Mouse (Mus musculus): Measurements from ENCODE around the gene St8sia4. TPM values are rescaled to one million over a fixed set of nuclear protein-coding genes. Genes with fewer than 3 reads are reported as not detected.

The St8sia4 gene
- polyA plus RNA-seq, 1 experiment, result 0.31 TPM

DNA sequence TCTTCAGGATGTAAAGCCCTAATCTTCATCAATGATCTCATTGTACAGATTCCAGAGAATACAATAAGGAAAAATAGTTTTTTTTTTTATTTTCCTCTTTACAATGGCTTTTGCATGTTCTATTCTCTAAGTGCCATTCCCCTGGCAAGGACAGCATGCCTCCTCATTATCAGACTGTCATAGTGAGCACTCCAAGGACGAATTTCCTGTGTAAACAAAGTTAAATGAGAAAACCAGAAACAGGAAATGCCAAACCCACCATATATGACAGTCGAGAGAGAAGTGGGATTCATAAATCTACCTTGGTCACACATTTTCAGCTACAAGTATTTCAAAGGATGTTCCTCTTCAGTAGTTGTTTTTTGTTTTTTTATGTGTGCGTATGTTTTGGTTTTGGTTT lies 49.2 kb downstream of the St8sia4 start:
- H3K9ac ChIP-seq (ENCODE audit: low read depth, poor library complexity, severe bottlenecking), result no peak overlapping the region

GRCm38 (mm10) chr1:95610017-95610416 lies 57.4 kb downstream of the St8sia4 start:
- Histone ChIP-seq H3K27me3 (ENCODE audit: control insufficient read depth, insufficient read depth, low read length, poor library complexity, severe bottlenecking) (no peaks in the 10 kb centered on the region), H3K4me1 (ENCODE audit: control insufficient read depth, insufficient read depth, low read length) (no peaks in the 10 kb centered on the region), H3K9ac (ENCODE audit: low read depth, poor library complexity, severe bottlenecking) (no peak overlapping the region), H3K36me3 (ENCODE audit: control insufficient read depth, insufficient read depth, low read length, poor library complexity, severe bottlenecking) (no peaks in the 10 kb centered on the region), H3K9me3 (replicated peaks; ENCODE audit: control insufficient read depth, insufficient read depth, low read length, poor library complexity, severe bottlenecking) (no peaks in the 10 kb centered on the region), H3K4me3 (ENCODE audit: low read depth, low read length) (no peak overlapping the region), H3K27ac (ENCODE audit: insufficient read depth, low read length) (no peak overlapping the region)
- TF ChIP-seq POLR2A (IDR thresholded peaks at IDR 0.05; ENCODE audit: insufficient read depth, low read length), result no peak
- TF ChIP-seq EP300 (IDR thresholded peaks at IDR 0.05; ENCODE audit: insufficient read depth, low read depth, low read length), result no peak
- TF ChIP-seq CTCF (IDR thresholded peaks at IDR 0.05; ENCODE audit: low read depth, low read length), result no peak

More for the DNA sequence above, 49.2 kb downstream of the St8sia4 start:
- H3K4me1 ChIP-seq (ENCODE audit: control insufficient read depth, insufficient read depth, low read length), result no peaks in the 10 kb centered on the region
- H3K4me3 ChIP-seq (ENCODE audit: low read depth, low read length), result no peak overlapping the region
- TF ChIP-seq EP300 (IDR thresholded peaks at IDR 0.05; ENCODE audit: insufficient read depth, low read depth, low read length) (no peak), CTCF (IDR thresholded peaks at IDR 0.05; ENCODE audit: low read depth, low read length) (no peak), POLR2A (IDR thresholded peaks at IDR 0.05; ENCODE audit: insufficient read depth, low read length) (no peak)
- no peak overlapping the region for H3K27ac ChIP-seq (ENCODE audit: insufficient read depth, low read length)
- no peaks in the 10 kb centered on the region for H3K27me3 ChIP-seq (ENCODE audit: control insufficient read depth, insufficient read depth, low read length, poor library complexity, severe bottlenecking)
- no peaks in the 10 kb centered on the region for H3K9me3 ChIP-seq (replicated peaks; ENCODE audit: control insufficient read depth, insufficient read depth, low read length, poor library complexity, severe bottlenecking)
- no peaks in the 10 kb centered on the region for H3K36me3 ChIP-seq (ENCODE audit: control insufficient read depth, insufficient read depth, low read length, poor library complexity, severe bottlenecking)

DNA sequence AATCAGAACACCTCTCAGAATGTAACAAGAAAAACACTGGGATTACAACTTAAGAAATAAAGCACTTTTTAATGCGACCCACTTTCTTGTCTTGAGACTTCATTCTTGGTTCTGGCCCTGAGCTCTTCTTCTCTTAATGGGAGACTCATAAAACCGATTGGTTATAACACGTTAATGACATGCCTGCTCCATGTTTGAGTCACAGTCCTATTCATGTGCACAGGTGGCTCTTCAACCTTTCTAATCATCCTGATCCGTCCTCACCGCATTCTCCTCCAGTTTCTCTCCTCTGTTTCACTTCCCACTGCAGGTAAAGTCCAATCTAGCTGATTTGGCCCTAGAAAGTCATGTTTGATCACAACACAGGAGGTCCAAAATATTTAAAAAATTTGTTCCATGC lies 58.3 kb downstream of the St8sia4 start:
- H3K9me3 ChIP-seq (replicated peaks; ENCODE audit: control insufficient read depth, insufficient read depth, low read length, poor library complexity, severe bottlenecking), result no peaks in the 10 kb centered on the region
- TF ChIP-seq POLR2A (IDR thresholded peaks at IDR 0.05; ENCODE audit: insufficient read depth, low read length), result no peak
- no peak for TF ChIP-seq CTCF (IDR thresholded peaks at IDR 0.05; ENCODE audit: low read depth, low read length)
- TF ChIP-seq EP300 (IDR thresholded peaks at IDR 0.05; ENCODE audit: insufficient read depth, low read depth, low read length), result no peak
- no peaks in the 10 kb centered on the region for H3K4me1 ChIP-seq (ENCODE audit: control insufficient read depth, insufficient read depth, low read length)
- no peak overlapping the region for H3K9ac ChIP-seq (ENCODE audit: low read depth, poor library complexity, severe bottlenecking)
- H3K27ac ChIP-seq (ENCODE audit: insufficient read depth, low read length), result no peak overlapping the region
- H3K4me3 ChIP-seq (ENCODE audit: low read depth, low read length), result no peak overlapping the region
- no peaks in the 10 kb centered on the region for H3K27me3 ChIP-seq (ENCODE audit: control insufficient read depth, insufficient read depth, low read length, poor library complexity, severe bottlenecking)
- H3K36me3 ChIP-seq (ENCODE audit: control insufficient read depth, insufficient read depth, low read length, poor library complexity, severe bottlenecking), result no peaks in the 10 kb centered on the region

GRCm38 (mm10) chr1:95605458-95605857 lies 61.9 kb downstream of the St8sia4 start:
- Histone ChIP-seq H3K9me3 (replicated peaks; ENCODE audit: control insufficient read depth, insufficient read depth, low read length, poor library complexity, severe bottlenecking) (no peaks in the 10 kb centered on the region), H3K36me3 (ENCODE audit: control insufficient read depth, insufficient read depth, low read length, poor library complexity, severe bottlenecking) (no peaks in the 10 kb centered on the region), H3K27me3 (ENCODE audit: control insufficient read depth, insufficient read depth, low read length, poor library complexity, severe bottlenecking) (no peaks in the 10 kb centered on the region), H3K4me1 (ENCODE audit: control insufficient read depth, insufficient read depth, low read length) (no peaks in the 10 kb centered on the region), H3K9ac (ENCODE audit: low read depth, poor library complexity, severe bottlenecking) (no peak overlapping the region), H3K27ac (ENCODE audit: insufficient read depth, low read length) (no peak overlapping the region), H3K4me3 (ENCODE audit: low read depth, low read length) (no peak overlapping the region)
- TF ChIP-seq EP300 (IDR thresholded peaks at IDR 0.05; ENCODE audit: insufficient read depth, low read depth, low read length), result no peak
- no peak for TF ChIP-seq POLR2A (IDR thresholded peaks at IDR 0.05; ENCODE audit: insufficient read depth, low read length)
- TF ChIP-seq CTCF (IDR thresholded peaks at IDR 0.05; ENCODE audit: low read depth, low read length), result no peak

DNA sequence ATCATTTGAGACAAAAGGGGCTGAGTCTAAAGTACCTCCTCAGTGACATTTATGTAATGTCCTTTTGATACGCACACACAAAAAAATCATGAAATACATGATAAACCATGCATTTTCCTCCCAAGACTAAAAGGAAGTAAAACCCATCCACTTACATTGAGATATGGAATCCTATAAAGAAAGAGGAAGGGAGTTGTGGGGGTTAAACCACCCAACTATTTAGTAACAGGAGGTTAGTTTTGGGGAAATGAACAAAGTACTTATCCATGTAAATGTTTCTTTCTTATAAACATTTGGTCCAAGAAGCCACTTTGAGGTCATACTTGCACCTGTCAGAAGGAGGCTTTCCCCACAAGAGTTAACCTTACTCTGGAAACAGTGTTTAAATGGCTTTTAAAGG lies 69.3 kb downstream of the St8sia4 start:
- no peaks in the 10 kb centered on the region for H3K4me1 ChIP-seq (ENCODE audit: control insufficient read depth, insufficient read depth, low read length)
- H3K9me3 ChIP-seq (replicated peaks; ENCODE audit: control insufficient read depth, insufficient read depth, low read length, poor library complexity, severe bottlenecking), result no peaks in the 10 kb centered on the region
- no peak overlapping the region for H3K27ac ChIP-seq (ENCODE audit: insufficient read depth, low read length)
- H3K9ac ChIP-seq (ENCODE audit: low read depth, poor library complexity, severe bottlenecking), result no peak overlapping the region
- no peaks in the 10 kb centered on the region for H3K36me3 ChIP-seq (ENCODE audit: control insufficient read depth, insufficient read depth, low read length, poor library complexity, severe bottlenecking)
- H3K4me3 ChIP-seq (ENCODE audit: low read depth, low read length), result no peak overlapping the region
- no peak for TF ChIP-seq EP300 (IDR thresholded peaks at IDR 0.05; ENCODE audit: insufficient read depth, low read depth, low read length)
- no peak for TF ChIP-seq POLR2A (IDR thresholded peaks at IDR 0.05; ENCODE audit: insufficient read depth, low read length)
- no peak for TF ChIP-seq CTCF (IDR thresholded peaks at IDR 0.05; ENCODE audit: low read depth, low read length)
- no peaks in the 10 kb centered on the region for H3K27me3 ChIP-seq (ENCODE audit: control insufficient read depth, insufficient read depth, low read length, poor library complexity, severe bottlenecking)

DNA sequence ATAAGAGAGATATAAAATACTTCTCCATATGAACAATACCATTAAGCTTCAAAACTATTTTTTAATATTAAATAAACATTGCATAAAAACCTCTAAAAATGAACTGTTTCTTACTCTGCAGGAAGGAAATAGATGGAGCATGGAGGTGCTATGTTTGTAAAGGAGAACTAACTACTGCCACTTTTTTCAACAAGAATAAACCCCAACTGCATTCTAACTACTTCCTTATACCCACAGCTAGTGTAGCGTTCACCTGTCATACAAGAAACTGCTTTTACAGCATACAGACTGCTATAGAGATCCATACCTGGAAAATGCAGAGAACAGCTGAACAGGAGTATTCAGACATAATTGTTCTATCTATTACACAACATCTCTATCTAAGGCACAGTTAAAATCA lies 70.5 kb downstream of the St8sia4 start:
- H3K27ac ChIP-seq (ENCODE audit: insufficient read depth, low read length), result no peak overlapping the region
- no peak overlapping the region for H3K4me3 ChIP-seq (ENCODE audit: low read depth, low read length)
- H3K36me3 ChIP-seq (ENCODE audit: control insufficient read depth, insufficient read depth, low read length, poor library complexity, severe bottlenecking), result no peaks in the 10 kb centered on the region
- H3K4me1 ChIP-seq (ENCODE audit: control insufficient read depth, insufficient read depth, low read length), result no peaks in the 10 kb centered on the region
- no peaks in the 10 kb centered on the region for H3K9me3 ChIP-seq (replicated peaks; ENCODE audit: control insufficient read depth, insufficient read depth, low read length, poor library complexity, severe bottlenecking)
- TF ChIP-seq POLR2A (IDR thresholded peaks at IDR 0.05; ENCODE audit: insufficient read depth, low read length) (no peak), CTCF (IDR thresholded peaks at IDR 0.05; ENCODE audit: low read depth, low read length) (no peak), EP300 (IDR thresholded peaks at IDR 0.05; ENCODE audit: insufficient read depth, low read depth, low read length) (no peak)
- no peak overlapping the region for H3K9ac ChIP-seq (ENCODE audit: low read depth, poor library complexity, severe bottlenecking)
- H3K27me3 ChIP-seq (ENCODE audit: control insufficient read depth, insufficient read depth, low read length, poor library complexity, severe bottlenecking), result no peaks in the 10 kb centered on the region

Measured in ES-Bruce4 (cell line).